Mouse (Mus musculus): ENCODE measurements around the gene Zfp286. TPM values are rescaled to one million over a fixed set of nuclear protein-coding genes. Genes with fewer than 3 reads are reported as not detected.
A peak's percentile ranks its signal among the peaks of the same experiment; 100 is the strongest.

Gene Zfp286
- total RNA-seq, 1 experiment from 2014 or later = 7.8 TPM

GRCm38 (mm10) chr11:62813497-62813896 is 24.2 kb upstream of the Zfp286 start:
- ATAC-seq (replicated peaks in 1 of 2; ENCODE audit: insufficient read depth in 1 of 2, low FRiP score in 2 of 2, low TSS enrichment in 1 of 2, low read depth in 1 of 2, poor library complexity in 2 of 2, severe bottlenecking in 2 of 2) = no peak

- ATAC-seq (replicated peaks in 1 of 2; ENCODE audit: insufficient read depth in 1 of 2, low FRiP score in 2 of 2, low TSS enrichment in 1 of 2, low read depth in 1 of 2, poor library complexity in 2 of 2, severe bottlenecking in 2 of 2) = no peak
Measured at GRCm38 (mm10) chr11:62812268-62812667, 23.0 kb upstream of the Zfp286 start.

GRCm38 (mm10) chr11:62809201-62809600 is 19.9 kb upstream of the Zfp286 start:
- ATAC-seq (replicated peaks in 1 of 2; ENCODE audit: insufficient read depth in 1 of 2, low FRiP score in 2 of 2, low TSS enrichment in 1 of 2, low read depth in 1 of 2, poor library complexity in 2 of 2, severe bottlenecking in 2 of 2) = peak in 1 of 2 experiments; percentile 32; a peak in 1 of 4 replicates

- ATAC-seq (replicated peaks in 1 of 2; ENCODE audit: insufficient read depth in 1 of 2, low FRiP score in 2 of 2, low TSS enrichment in 1 of 2, low read depth in 1 of 2, poor library complexity in 2 of 2, severe bottlenecking in 2 of 2) = no peak
Measured at GRCm38 (mm10) chr11:62807965-62808364, 18.7 kb upstream of the Zfp286 start.

GRCm38 (mm10) chr11:62804119-62804518 is 14.9 kb upstream of the Zfp286 start:
- ATAC-seq (replicated peaks in 1 of 2; ENCODE audit: insufficient read depth in 1 of 2, low FRiP score in 2 of 2, low TSS enrichment in 1 of 2, low read depth in 1 of 2, poor library complexity in 2 of 2, severe bottlenecking in 2 of 2) = no peak

DNA sequence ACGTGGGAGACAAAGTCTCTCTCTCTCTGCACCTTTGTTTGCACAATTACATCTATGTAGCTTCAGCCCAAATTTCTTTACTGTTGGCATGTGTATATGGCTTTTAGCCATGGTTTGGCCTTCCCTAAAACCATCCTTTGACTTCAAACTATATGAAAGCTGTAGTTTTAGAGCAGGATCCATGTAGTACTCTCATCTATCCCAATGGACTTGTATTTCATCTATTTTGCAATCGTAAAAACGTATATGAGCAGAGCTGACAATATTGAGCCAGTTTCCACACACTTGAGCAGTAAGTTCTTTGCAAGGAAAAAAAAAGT is 315 bp upstream of the Zfp286 start:
- no peak for ATAC-seq (replicated peaks in 1 of 2; ENCODE audit: insufficient read depth in 1 of 2, low FRiP score in 2 of 2, low TSS enrichment in 1 of 2, low read depth in 1 of 2, poor library complexity in 2 of 2, severe bottlenecking in 2 of 2)

- no peak for ATAC-seq (replicated peaks in 1 of 2; ENCODE audit: insufficient read depth in 1 of 2, low FRiP score in 2 of 2, low TSS enrichment in 1 of 2, low read depth in 1 of 2, poor library complexity in 2 of 2, severe bottlenecking in 2 of 2)
Measured at GRCm38 (mm10) chr11:62776510-62776909, 12.8 kb downstream of the Zfp286 start.

DNA sequence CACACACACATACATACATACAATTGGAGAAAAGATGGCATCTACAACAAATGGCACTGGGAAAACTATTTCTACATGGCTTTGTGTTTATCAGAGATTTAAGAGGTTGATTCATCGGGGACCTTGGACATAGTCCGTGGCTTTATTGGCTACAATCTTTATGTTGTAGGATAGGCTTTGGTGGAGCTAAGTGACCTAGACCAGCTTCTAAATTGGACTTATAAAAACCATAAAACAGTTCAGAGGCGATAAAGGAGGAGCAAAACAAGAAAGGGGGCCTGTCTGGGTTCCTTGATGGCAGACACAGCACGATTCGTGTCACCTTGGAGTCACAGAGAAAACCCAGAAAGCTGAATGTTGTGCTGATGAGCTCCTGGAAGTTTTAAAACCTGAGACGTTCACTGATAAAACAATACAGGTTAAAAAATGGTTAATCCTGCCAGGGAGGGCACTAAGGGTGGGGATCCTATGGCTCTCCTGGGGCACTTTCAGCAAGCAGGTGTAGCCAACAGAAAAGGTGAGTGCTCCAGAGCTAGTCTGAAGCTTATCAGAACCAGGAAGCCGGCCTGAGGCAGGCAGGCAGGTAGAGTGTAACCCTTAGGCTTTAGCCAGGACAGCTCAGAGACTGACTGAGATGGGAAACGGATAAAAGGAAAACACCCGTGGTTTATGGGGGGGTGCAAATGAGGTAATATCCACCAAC is 28.4 kb downstream of the Zfp286 start:
- ATAC-seq (replicated peaks in 1 of 2; ENCODE audit: insufficient read depth in 1 of 2, low FRiP score in 2 of 2, low TSS enrichment in 1 of 2, low read depth in 1 of 2, poor library complexity in 2 of 2, severe bottlenecking in 2 of 2) = no peak

DNA sequence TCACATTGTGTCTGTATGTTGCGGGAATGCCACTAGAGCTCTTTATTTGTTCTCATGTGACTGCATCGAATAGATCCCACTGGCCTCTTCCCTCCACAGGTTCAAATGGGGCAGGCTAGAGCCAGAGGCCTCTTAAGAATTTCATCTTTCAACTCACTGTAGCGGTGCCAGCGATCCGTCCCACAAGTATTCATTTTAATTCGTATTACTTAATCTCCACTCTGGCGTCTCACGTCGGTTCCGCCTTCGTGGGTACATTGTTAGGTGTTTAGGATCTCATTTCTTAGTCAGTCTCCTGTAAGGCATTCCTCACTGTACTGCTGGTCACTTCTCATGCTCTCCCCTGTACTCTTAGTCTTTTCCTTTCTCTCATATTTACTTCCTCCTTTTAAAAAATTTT is 30.8 kb downstream of the Zfp286 start:
- no peak for ATAC-seq (replicated peaks in 1 of 2; ENCODE audit: insufficient read depth in 1 of 2, low FRiP score in 2 of 2, low TSS enrichment in 1 of 2, low read depth in 1 of 2, poor library complexity in 2 of 2, severe bottlenecking in 2 of 2)

GRCm38 (mm10) chr11:62757906-62758305 is 31.4 kb downstream of the Zfp286 start:
- no peak for ATAC-seq (replicated peaks in 1 of 2; ENCODE audit: insufficient read depth in 1 of 2, low FRiP score in 2 of 2, low TSS enrichment in 1 of 2, low read depth in 1 of 2, poor library complexity in 2 of 2, severe bottlenecking in 2 of 2)

- ATAC-seq (replicated peaks in 1 of 2; ENCODE audit: insufficient read depth in 1 of 2, low FRiP score in 2 of 2, low TSS enrichment in 1 of 2, low read depth in 1 of 2, poor library complexity in 2 of 2, severe bottlenecking in 2 of 2) = no peak
Measured at GRCm38 (mm10) chr11:62757143-62757507, 32.1 kb downstream of the Zfp286 start.

DNA sequence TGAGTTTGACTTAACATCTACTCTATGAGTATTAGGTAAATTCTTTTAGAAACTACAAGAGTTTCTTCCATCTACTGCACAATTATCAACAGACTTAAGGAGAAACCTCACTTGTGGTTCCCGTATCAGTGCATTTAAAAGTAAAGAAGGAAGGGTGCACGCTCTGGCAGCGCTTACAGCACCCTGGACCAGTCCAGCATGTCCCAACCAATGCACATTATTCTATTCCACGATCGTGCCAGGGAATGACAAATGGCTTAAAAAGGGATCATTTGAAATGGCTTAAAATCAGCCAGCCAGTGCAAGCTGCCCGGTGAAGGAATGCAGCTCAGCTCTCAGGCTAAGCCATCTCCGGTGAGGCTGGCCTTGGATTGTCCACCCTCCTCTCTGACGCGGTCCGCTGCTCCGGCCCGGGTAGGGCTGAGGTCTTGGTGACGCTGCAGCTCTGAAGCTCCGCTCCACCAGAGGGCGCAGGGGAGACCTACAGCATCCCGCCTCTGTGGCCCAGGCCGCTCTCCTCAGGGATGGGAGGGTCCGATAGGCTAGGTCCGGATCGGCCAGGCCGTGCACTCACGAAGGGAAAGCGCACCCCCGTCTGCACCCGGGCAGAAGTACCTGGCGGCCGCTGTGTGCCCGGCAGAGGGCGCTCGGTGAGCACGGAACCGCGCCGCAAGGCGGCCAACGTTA is 32.7 kb downstream of the Zfp286 start:
- ATAC-seq (replicated peaks in 1 of 2; ENCODE audit: insufficient read depth in 1 of 2, low FRiP score in 2 of 2, low TSS enrichment in 1 of 2, low read depth in 1 of 2, poor library complexity in 2 of 2, severe bottlenecking in 2 of 2) = peak; percentile 97 to 99

DNA sequence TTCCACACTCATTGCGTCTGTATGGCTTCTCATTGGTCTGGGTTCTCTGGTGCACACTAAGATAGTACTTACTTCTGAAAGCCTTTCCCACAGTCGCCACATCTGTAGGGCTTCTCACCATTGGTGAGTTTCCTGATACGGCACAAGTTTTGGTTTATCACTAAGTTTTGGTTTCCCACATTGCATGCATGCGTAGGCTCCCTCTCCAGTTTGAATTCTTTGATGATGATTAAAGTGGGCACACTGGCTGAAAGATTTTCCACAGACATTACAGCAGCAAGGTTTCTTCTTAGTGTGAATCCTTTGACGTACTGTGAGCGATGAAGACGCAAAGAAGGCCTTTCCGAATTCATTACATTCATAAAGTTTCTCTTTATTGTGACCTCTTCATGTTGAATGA is 36.5 kb downstream of the Zfp286 start, which contains the start of gene Gm10428:
TSS of gene Gm10428 (plus strand) at position 321 of the 400 bp plus-strand sequence.
- ATAC-seq (replicated peaks in 1 of 2; ENCODE audit: insufficient read depth in 1 of 2, low FRiP score in 2 of 2, low TSS enrichment in 1 of 2, low read depth in 1 of 2, poor library complexity in 2 of 2, severe bottlenecking in 2 of 2) = no peak

DNA sequence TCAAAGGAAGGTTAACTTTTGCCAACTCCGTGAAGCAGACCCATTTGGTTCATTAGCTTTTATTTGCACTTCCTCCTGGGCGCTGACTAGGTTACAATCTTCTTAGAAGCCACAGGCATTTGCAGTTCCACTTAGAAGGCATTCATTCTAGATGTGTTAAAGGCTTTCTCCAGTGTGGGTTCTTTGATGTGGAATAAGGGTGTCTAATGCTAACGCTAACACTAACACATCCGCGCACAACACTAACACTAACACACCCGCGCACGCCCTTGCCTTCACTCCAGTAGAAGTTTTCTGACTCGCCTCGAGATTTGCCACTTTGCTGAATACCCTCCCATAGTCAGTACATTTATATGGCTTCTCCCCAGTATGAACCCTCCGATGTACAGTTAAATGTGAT is 37.1 kb downstream of the Zfp286 start:
- no peak for ATAC-seq (replicated peaks in 1 of 2; ENCODE audit: insufficient read depth in 1 of 2, low FRiP score in 2 of 2, low TSS enrichment in 1 of 2, low read depth in 1 of 2, poor library complexity in 2 of 2, severe bottlenecking in 2 of 2)

DNA sequence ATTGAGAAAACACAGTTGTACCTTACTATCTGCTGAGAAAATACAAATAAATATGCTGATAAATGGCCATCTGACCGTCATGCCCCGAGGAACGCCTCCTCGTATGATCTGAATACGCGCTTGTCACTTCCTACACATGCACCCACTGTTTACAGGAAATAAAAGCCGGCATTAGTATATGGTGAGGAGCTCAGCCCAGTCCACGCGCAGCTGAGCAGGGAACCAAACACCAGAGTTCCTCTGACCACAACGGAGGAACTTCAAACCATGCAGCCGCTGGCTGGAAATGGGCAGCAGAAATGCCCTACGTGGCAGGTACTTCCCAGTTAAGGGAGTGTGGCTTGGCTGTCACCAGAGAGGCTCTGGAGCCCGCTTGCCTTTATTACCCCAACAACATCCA is 39.8 kb downstream of the Zfp286 start:
- ATAC-seq (replicated peaks in 1 of 2; ENCODE audit: insufficient read depth in 1 of 2, low FRiP score in 2 of 2, low TSS enrichment in 1 of 2, low read depth in 1 of 2, poor library complexity in 2 of 2, severe bottlenecking in 2 of 2) = peak; percentile 74 to 81

DNA sequence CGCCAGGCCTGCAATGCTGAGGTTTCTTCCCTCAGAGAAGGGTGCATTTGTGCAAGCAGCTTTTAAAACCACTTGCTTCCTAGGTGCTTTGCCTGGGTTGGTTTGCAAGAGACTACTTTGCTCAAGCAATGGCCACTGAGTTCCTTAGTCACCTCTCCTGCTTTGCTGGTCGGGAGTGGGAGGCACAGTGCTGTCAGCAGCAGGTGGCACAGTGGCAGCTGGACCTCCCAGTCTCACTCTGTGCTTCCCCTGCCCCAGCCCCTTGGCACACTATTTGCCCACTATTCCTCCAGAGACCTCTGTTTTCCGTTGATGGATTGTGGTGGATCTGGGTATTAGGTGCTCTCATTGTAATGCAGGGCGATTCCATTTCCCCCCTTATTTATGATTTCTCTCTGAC is 41.2 kb downstream of the Zfp286 start:
- ATAC-seq (replicated peaks in 1 of 2; ENCODE audit: insufficient read depth in 1 of 2, low FRiP score in 2 of 2, low TSS enrichment in 1 of 2, low read depth in 1 of 2, poor library complexity in 2 of 2, severe bottlenecking in 2 of 2) = no peak

- ATAC-seq (replicated peaks in 1 of 2; ENCODE audit: insufficient read depth in 1 of 2, low FRiP score in 2 of 2, low TSS enrichment in 1 of 2, low read depth in 1 of 2, poor library complexity in 2 of 2, severe bottlenecking in 2 of 2) = no peak
Measured at GRCm38 (mm10) chr11:62747227-62747626, 42.0 kb downstream of the Zfp286 start.

DNA sequence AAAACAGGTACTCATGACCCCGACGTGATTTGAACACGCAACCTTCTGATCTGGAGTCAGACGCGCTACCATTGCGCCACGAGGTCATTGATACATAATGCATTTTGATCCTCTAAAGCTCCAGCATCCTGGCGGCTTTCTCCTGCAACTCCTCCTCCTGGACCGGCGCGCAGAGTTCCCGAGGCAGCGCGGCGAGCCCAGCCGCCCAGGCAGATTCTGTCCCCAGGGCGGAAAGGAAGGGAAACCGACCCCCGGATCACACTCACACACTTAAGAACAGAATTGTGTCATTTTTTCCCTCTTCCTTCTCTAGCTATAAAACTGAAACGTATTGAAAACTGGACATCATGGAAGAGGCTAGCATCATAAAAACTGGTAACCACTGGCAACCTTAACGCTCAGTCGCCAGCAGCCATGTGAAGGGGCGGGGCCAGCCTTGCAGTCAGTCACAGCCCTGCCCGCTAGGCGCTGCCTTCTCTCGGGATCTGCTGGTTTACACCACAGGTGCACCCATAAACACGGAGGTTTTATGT is 43.2 kb downstream of the Zfp286 start:
- ATAC-seq (replicated peaks in 1 of 2; ENCODE audit: insufficient read depth in 1 of 2, low FRiP score in 2 of 2, low TSS enrichment in 1 of 2, low read depth in 1 of 2, poor library complexity in 2 of 2, severe bottlenecking in 2 of 2) = peak; percentile 60 to 70; a peak in 3 of 4 replicates

- peak; percentile 74 to 82 for ATAC-seq (replicated peaks in 1 of 2; ENCODE audit: insufficient read depth in 1 of 2, low FRiP score in 2 of 2, low TSS enrichment in 1 of 2, low read depth in 1 of 2, poor library complexity in 2 of 2, severe bottlenecking in 2 of 2)
Measured at GRCm38 (mm10) chr11:62744103-62744502, 45.2 kb downstream of the Zfp286 start.
